Mouse (Mus musculus) megakaryocyte-erythroid progenitor cell, adult 5-6 weeks (primary cell): ENCODE results near the gene Arl6ip4. TPM values are rescaled to one million over a fixed set of nuclear protein-coding genes. Genes with fewer than 3 reads are reported as not detected.

Source experiments
- ATAC-seq: replicated peaks from 2 replicates; pipeline ENCODE4 v1.8.0; 2016; ENCODE audit warnings: mild to moderate bottlenecking, inconsistent platforms; ENCODE audit not compliant: severe bottlenecking, poor library complexity, low FRiP score, low TSS enrichment
- total RNA-seq, 2 experiments: library from RNA; stranded (forward) in 1 of 2; stranded (reverse) in 1 of 2; fragments of 200-1000, 215-1000 nt in 1 of 2; fragments of >200 nt in 1 of 2; fragmentation: Nextera tagmentation in 1 of 2; gene quantifications; 2 replicates each; pipeline ENCODE4 v1.2.3; 2014 to 2017

Gene Arl6ip4
- total RNA-seq (2014; fragmentation: Nextera tagmentation) (88.4 and 129 TPM in 2 replicates), total RNA-seq (2017) (120 and 128 TPM in 2 replicates)

DNA sequence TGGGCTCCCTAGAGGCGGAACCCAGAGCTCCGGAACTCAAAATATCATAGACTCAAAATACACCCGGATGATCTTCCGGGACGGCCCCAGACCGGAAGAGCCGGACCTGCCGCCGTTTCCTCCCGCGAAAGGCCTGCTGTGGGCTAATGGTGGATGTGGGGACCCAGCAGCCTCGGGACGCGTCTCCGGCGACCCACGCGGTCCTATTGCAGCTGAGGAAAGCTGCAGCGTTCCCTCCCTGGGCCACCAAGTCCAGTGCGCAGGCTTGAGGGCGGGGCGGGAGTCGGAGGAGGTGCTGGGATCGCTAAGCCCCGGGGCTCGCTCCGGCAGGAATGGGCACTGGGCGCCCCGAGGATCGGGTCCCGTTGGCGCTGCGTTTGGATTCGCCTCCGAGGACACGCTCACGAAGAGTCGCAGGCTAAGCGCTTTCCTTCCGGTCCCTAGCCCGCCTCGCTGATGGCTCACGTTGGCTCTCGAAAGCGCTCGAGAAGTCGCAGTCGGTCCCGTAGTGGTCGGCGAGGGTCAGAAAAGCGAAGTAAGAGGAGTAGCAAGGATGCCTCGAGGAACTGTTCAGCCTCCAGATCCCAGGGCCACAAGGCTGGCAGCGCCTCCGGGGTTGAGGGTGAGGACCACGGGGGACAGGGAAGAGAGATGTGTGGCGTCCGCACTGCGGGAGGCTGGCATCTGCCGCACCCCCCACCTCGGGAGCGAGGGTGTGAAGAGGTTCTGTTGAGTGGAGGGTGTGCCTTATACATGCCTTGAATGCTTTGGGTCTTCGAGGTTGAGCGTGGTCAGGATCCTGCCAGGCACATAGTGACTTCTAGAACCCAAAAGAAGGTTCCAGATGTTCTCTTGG is at the start of gene Arl6ip4:
Gene Arl6ip4 (plus strand): TSS at position 100 of the 856 bp plus-strand sequence.
- no peak for ATAC-seq

DNA sequence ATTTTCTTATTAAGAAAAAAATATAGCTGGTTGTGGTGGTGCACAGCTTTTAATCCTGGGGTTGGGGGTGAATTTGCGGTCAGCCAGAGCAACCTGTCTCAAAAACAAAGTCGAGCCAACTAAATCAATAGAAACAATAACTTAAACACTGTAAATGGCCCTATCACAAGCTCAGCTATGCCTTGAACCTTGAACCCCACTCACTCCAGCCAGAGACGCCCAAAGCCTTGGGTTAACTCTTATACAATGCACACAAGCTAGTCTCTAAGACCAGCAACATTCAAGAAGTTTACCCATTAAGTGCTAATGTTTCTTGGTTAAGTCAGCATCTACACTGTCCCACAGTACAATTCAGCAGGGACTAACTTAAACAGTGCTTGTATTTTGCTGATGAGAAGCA is 46.2 kb upstream of the Arl6ip4 start:
- no peak for ATAC-seq

DNA sequence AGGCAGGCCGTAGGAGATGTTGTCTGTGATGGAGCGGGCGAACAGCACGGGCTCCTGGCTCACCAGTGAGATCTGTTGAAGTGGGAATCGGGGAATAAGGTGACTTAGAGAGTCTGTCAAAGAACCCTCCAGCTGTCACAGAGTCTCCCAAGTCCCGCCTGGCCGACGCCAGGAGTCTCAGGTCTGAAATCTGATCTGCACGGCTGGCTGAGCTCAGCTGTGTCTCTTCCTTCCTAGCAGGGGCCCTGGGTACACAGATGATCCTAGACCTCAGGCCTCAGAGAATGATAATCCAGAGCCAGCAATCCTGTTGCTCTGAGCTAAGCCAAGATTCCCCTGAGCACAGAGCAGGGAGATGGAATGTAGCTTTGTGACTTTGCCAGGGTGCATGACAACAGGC is 42.2 kb upstream of the Arl6ip4 start:
- ATAC-seq: no peak

DNA sequence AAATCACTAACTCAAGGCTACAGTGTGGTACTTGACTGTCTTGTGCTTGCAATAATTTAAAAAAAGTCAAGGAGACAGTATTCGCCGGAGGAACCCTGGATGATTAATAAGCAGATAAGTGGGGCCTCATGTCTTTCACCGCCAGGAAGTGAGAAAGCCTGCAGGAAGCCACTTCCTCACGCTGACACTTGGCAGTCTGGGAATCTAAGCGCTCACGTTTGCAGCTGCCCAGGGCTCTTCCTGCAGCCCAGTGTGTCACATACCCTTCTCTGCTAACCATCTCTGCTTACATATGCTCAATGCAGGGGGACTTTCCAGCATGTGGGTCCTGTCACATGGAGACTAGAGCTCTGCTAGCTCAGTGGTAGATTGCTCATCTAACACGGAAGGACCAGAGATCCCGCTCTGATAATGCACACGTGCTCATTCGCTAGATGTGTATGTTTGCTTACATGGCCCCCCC is 41.0 kb upstream of the Arl6ip4 start:
- ATAC-seq: no peak

DNA sequence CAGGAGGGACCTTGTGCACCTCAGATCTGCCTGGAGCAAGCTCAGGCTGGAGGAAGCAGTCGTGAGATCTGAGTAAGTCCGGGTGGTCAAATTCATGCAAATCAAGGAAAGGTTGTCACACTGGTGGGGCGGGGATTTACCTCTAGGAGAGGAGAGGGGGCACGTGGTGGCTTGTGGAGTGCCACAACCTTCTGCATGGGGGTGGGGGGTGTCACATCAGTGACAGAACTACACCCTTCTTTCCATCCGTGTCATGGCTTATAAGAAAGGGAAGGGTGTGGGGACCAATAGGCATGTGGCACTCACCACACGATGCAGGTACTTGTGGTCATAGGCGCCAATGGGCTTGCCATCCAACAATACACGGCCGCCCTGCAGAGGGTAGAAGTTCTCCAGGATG is 40.2 kb upstream of the Arl6ip4 start:
- ATAC-seq: no peak

DNA sequence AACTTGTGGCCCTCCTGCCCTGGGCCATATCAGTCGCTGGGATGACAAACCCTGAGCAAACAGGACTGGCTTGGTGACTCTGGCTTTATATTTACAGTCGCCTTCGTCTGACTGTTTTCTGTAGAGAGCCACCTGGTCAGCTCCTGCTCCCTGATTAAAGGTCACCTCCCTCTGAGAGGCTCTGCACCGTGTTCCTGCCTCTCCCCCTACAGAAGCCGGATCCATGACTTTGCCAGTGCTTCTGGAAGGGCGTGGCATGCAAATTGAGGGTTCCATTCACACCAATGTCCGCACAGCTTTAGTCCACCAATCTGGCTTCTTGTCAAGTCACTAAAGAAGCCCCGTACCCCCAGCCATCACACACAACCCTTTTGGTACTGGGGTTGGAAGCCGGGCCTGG is 39.3 kb upstream of the Arl6ip4 start:
- ATAC-seq: no peak

DNA sequence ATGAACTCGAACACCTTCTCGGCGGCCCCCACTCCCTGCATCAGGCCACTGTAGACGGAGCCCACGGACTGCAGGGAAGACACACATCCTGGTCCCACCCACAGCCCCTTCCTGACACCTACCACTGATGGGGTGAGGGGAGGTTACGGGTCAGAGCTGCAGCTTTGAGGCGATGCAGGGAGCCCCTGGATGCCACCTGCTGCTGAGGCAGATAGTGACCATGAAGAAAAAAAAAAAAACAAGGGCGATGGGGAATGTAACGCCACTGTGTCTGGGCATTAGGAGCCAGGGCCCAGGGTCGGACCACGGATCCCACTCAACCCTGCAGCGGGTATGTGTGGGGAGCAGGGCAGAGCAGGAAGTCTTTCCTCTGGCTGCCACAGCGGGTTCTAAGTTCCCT is 38.6 kb upstream of the Arl6ip4 start:
- no peak for ATAC-seq

DNA sequence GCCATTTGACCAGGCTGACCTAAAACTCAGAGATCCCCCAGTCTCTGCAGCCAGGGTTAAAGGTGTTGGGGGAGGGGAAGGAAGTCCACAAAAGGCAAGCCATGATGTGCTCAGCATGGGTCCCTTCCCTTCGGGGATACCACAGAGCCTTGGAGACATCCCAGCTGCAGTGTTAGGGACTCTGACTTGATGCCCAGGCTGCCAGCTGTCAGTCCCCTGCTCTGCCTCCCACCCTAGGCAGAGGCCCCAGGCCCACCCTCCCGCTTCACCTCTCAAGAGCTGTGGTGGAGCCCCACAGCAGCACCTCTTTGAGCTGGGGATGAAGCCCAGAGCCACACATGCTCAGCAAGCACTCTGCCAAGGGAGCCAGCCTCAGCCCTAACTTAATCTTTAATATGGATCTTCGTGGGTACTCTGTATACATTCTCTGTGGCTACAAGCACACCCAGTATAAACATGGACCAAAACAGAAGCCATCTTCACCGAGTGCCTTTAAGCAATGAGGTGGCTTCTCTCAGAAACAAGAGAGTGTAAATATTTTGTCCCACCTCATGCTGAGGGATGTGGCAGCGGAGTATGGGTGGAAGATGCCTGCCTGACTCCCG is 37.9 kb upstream of the Arl6ip4 start:
- ATAC-seq: no peak

DNA sequence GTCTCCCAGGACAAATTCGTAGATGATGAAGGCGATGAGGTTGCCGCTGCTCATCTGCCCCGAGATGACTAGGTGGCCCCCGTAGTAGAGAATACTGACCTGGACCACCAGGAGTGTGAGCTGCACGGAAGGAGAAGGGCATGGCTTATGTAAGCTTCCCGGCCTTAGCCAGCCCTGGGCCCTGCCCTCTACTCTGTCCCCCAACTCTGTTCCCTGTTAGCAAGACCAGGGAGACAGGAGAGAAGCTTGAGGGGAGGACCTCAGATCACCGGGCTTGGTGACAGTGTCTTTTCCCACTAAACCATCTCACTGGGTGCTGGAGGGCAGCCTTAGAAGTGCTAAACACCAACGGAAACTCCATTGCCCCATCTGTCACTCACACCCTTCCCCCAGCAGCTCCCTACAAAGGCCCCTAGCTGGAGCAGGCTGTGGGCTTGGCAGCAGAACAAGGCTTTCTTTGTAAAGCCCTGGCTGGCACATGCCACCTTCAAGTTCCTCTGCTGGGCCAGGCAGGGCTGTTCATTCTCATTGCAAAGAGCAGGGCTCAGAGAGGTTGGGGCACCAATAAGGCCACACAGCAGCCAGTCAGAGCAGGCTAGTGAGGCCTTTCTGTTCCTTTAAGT is 37.0 kb upstream of the Arl6ip4 start:
- ATAC-seq: no peak

DNA sequence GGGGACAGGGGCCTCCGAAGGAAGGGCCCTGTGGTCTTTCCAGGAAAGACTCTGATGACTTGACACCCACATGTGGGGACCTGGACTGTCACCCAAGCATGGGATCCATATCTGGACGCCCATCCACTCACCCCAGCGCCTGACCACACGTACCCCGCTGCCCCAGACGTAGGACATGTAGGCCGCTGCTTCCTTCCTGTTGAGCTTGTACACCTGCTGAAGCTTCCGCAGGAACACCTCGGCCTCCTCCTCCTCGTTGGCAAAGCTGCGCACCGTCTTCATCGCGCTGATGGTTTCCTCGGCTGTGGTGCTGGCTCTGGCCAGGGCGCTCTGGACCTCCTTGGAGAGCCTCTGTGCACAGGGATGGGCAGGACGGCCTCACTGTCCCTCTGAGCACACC is 36.0 kb upstream of the Arl6ip4 start:
- ATAC-seq: no peak

DNA sequence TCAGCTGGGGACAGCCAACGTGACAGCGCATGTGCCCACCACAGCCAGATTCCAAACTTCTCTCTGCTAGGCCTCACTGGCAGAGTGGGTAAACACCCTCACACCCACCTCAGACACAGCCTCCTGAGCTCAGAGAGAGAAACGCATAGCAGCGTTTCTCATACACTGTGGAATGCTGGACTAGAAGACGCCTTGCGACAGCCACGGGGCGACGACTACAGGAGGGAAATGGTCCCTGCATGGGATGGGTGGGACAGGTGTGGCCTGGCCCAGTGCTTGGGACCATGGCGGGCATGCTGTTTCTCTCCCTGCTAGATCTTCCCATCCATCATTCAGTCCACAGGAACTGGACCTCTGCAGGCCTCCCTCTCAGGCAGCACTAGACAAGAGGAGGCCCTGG is 33.4 kb upstream of the Arl6ip4 start:
- ATAC-seq: no peak

DNA sequence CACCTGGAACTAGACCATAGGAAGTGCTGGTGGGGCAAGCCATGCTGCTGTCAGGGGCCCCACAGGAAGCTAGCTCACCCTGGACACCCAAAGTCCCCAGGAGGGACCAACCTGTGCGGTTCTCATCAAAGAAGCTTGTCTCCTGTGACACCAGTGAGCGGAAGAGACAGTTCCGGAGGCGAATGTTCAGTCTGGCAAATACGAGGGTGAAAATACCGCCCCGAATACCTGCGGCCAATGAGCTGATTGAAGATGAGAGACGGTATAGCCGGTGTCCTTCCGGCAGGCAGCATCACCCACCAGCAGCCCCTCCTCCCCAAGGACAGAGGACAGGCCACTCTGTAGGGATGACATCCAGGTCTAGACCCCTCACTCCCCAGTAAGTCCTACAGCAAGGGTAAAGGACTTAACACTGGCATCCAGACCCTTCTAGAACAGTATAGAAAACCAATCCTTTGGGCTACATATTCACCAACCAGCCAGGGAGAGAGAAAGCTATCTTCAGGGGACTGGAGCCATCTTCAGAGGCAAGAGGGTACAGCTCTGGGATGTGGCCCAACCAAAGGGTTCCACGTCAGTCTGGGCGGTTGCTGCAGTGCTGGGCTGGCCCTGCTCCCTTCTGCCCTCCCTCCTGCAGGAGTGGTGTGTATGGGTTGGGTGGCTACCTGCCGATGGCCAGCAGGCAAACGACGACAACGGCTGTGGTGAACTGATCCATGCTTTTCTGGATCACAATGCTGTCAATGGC is 32.8 kb upstream of the Arl6ip4 start:
- no peak for ATAC-seq

DNA sequence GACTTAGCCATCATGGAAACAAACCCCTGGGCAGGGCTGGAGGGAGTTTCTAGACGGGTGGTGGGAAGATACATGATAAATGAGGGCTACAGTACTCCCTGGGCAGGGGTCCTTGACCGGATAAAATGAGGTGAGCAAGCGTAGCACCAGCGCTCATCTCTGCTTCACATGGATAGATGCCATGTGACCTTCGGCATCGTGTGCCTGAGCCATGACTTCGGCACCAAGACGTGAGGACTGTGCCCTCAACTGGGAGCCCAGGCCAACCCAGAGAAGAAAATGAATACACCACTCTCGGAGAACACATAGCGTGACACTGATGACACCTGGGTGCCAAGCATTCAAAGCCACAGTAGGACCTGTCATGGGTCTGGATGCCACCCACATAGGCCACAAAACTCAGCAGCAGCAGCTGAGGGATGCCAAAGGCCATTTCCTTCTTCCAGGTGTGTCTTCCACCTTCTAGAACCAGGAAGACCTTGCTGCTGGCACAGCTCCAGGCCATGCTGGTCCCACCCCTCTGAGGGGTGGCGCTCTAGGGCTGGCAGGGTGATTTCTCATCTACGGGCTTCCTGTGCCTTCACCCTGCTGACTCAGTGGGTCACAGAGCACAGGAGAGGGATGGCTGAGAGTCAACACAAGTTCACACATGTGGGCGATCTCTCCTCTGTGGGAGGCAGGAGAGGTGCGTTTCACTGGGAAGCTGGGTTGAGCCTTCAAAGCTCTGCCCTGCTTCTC is 31.9 kb upstream of the Arl6ip4 start:
- no peak for ATAC-seq

DNA sequence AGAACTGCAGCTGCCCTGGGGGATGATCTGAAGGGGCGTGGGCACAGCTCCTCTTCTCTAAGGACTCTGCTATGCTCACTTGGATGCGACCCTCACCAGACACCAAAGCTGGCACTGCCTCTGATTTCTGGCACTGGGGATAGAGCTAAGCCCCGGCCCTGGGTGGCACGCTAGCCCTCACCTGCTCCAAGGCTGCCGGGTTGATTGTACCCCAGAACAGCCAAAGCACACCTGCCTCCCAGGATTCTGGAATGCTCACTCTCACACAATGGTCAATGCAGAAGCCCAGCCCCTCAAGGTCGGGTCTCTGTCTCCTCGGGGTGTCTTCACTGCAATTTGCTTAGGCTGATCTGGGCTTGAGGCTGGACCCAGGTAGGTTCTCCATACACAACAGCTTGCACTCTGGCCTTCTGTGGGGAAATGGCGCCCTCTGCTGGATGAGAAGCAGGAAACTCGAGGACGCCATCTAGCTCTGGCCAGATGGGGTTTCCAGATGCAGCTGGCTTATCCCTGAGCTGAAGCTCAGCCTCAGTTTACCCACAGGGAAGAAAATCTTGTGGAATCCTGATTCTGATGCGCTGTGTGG is 31.2 kb upstream of the Arl6ip4 start:
- ATAC-seq: peak; percentile 52

DNA sequence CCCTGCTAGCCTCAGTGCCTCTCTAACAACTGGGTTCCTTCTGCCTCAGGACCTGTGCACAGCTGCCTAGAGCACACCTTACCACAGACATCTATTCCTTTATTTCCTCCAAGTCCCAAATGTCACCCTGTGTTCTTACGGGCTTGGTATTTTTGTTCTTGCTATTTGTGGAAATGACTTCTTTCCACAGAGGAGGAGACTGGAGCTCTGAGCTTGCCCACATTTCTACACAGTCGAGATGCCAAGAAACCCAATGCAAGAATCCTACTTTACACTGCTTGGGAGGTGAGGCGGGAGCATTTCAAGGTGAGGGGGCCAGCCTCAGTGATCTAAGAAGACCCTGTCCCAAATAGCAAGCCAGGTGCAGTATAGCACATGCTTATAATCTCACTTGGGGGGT is 30.4 kb upstream of the Arl6ip4 start:
- no peak for ATAC-seq

DNA sequence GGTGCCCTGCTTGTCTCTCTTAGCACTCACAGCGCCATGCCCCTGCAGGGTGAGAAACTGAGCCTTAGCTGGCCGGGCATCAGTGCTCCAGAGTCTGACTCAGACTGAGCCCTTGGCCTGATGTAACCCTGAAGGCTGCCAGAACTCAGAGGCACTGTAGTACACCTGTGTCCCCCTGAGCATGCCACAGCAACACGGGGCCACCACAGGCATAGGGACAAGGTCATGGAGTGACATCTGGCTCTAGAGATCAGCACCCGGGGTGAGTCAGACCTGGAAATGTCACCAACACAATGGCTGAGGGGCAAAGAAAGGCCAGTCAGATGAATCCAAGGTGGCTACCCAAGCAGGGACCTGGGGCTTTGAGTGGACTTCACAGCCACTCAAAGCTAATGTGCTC is 29.0 kb upstream of the Arl6ip4 start:
- no peak for ATAC-seq

DNA sequence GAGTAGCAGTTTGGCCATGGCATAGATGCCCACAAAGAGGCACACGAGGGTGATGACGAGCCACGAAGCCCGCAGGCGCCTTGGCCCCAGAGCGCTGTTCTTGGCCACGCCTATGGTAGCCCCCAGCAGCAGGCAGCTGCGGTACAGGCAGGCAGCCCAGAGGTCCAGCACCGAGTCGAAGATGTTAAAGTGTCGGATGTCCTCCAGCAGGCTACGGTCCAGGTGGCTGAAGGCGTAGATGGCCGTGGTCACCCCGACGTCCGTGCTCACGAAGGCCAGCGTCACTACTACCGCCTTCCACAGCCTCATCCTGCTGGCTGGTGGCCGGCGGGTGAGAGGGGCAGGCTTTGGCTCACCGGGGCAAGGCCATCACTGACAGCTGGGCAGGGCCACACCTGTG is 26.0 kb upstream of the Arl6ip4 start:
- ATAC-seq: no peak

DNA sequence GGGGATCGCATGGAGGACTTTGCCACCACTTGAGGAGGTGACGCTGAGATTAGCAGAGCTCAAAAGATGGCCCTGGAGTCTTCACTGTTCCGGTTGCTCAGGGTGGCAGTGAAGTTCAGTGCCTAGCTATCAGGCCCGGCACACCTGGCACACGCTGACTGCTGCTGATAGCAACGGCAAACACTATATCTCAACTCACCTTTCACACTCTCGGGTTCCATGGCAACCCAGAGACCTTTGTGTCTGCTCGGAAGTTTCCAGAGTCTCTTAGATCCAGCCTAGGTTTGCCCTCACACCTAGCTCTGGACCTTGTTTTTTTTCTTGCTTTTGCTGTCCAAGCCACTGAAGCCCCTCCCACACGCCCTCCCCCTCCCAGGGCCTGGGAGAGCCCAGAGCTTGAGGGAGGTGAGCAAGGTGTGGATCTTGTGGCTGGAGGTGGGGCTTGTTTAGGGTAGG is 23.9 kb upstream of the Arl6ip4 start:
- peak; percentile 58 for ATAC-seq
